Comparison of ENCODE assay signal across 8 mouse cellular contexts in the genomic region with DNA sequence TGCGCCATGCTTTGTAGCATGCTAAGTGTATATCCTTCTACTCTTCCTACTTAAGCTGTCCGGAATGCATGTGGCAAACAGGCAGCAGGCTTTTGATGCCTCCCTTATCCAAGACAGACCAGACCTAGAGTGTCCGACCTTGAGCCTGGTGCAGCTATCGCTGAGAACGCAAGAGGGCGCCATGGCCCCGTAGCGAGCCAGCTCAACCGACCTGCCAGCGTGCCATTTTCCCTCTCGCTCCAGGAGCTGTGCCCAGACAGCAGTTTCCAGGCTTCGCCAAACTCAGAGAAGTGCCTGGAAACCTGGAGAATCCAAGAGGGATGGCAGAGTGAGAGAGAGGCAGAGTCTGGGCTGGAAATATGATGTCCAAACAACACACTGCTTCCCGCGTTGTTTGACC.
DNase-seq lines count a peak whose midpoint lies in the region; ATAC-seq and TF ChIP-seq lines count a peak whose summit lies in the region.

No protein-coding gene starts in this region.

- H3K27ac ChIP-seq in hindbrain, embryonic 12.5 days: no peak overlapping the region
- no peak overlapping the region for H3K27ac ChIP-seq in lung, postnatal 0 days (ENCODE audit: low read length)

- peak; percentile 71 for ATAC-seq in hindbrain, embryonic 12.5 days (ENCODE audit: low FRiP score)
- ATAC-seq in lung, postnatal 0 days: peak; percentile 79

- H3K4me2 ChIP-seq in hindbrain, embryonic 12.5 days (replicated peaks): peak overlapping the region; percentile 50; the same call in 1 of the 2 replicates
- peak overlapping the region; percentile 32; the same call in 1 of the 2 replicates for H3K4me2 ChIP-seq in lung, postnatal 0 days (replicated peaks; ENCODE audit: low read depth, low read length)

- peaks cover 14% of the 10 kb centered on the region for H3K4me1 ChIP-seq in hindbrain, embryonic 12.5 days
- no peaks in the 10 kb centered on the region for H3K4me1 ChIP-seq in lung, postnatal 0 days (ENCODE audit: insufficient read depth, low read depth, low read length)

- H3K27me3 ChIP-seq in hindbrain, embryonic 12.5 days: peaks cover 72% of the 10 kb centered on the region
- peaks cover 26% of the 10 kb centered on the region for H3K27me3 ChIP-seq in lung, postnatal 0 days (replicated peaks; ENCODE audit: insufficient read depth, low read length)

- TF ChIP-seq CTCF in lung, postnatal 0 days (IDR thresholded peaks at IDR 0.05): peak; percentile 98

- DNase-seq in NIH3T3 (ENCODE audit: low read depth): peak; percentile 92
- DNase-seq in cerebellum, postnatal 14 days: peak; percentile 88
- DNase-seq in frontal cortex, postnatal 14 days (ENCODE audit: low spot score in 2 of 2): peak; percentile 62 to 79
- peak; percentile 83 to 87 for DNase-seq in layer of hippocampus, postnatal 14 days (ENCODE audit: low spot score in 2 of 2)
- DNase-seq in lung, postnatal 0 days (ENCODE audit: low spot score): peak; percentile 79
- peak; percentile 32 for DNase-seq in retina, adult 2 months (ENCODE audit: low read depth, low spot score)
- DNase-seq in thymus, postnatal 36 days: peak; percentile 32 to 41

- no peak for TF ChIP-seq EP300 in lung, postnatal 0 days (IDR thresholded peaks at IDR 0.05)

- 2% methylated on average over 14 of the region's 14 CpGs for WGBS in hindbrain, embryonic 12.5 days
- 4% methylated on average over 14 of the region's 14 CpGs for WGBS in lung, postnatal 0 days

- H3K4me3 ChIP-seq in hindbrain, embryonic 12.5 days: no peak overlapping the region; the same call in 1 of the 2 replicates
- peak overlapping the region; percentile 18 for H3K4me3 ChIP-seq in lung, postnatal 0 days (ENCODE audit: low read depth, low read length)

- no peaks in the 10 kb centered on the region for H3K36me3 ChIP-seq in hindbrain, embryonic 12.5 days
- H3K36me3 ChIP-seq in lung, postnatal 0 days (ENCODE audit: insufficient read depth, low read length): no peaks in the 10 kb centered on the region

- H3K9me3 ChIP-seq in hindbrain, embryonic 12.5 days (replicated peaks): no peaks in the 10 kb centered on the region
- H3K9me3 ChIP-seq in lung, postnatal 0 days (ENCODE audit: low read length): no peaks in the 10 kb centered on the region

- H3K9ac ChIP-seq in hindbrain, embryonic 12.5 days: no peak overlapping the region
- H3K9ac ChIP-seq in lung, postnatal 0 days (replicated peaks; ENCODE audit: low read depth): no peak overlapping the region

Comparison
In these comparisons a context has a peak if more than half of its experiments do, and no peak if none do; other contexts are left out.
1. DNase-seq: peak in every context shown above with its lines; median percentile 92 in NIH3T3; 88 in cerebellum, postnatal 14 days; 85 in layer of hippocampus, postnatal 14 days; 79 in lung, postnatal 0 days; 70 in frontal cortex, postnatal 14 days; 36 in thymus, postnatal 36 days; 32 in retina, adult 2 months.